Mouse (Mus musculus): ENCODE measurements around the gene Tnfsf10. TPM values are rescaled to one million over a fixed set of nuclear protein-coding genes. Genes with fewer than 3 reads are reported as not detected.
A peak's percentile ranks its signal among the peaks of the same experiment; 100 is the strongest.

The Tnfsf10 gene
- total and polyA plus RNA-seq, 2 experiments from 2014 or later, result 0.38 to 0.76 TPM

GRCm38 (mm10) chr3:27310973-27311372 lies 5.9 kb upstream of the Tnfsf10 start:
- ATAC-seq (no peak), DNase-seq (no peak)
- H3K4me2 ChIP-seq (ENCODE audit: low read depth), result no peak overlapping the region
- H3K9ac ChIP-seq, result no peak overlapping the region
- no peak overlapping the region for H3K27ac ChIP-seq (ENCODE audit: low read depth, low read length)
- H3K36me3 ChIP-seq (ENCODE audit: insufficient read depth), result no peaks in the 10 kb centered on the region
- 87% methylated on average over 7 of the region's 7 CpGs for WGBS
- no peaks in the 10 kb centered on the region for H3K9me3 ChIP-seq (ENCODE audit: low read length)
- H3K27me3 ChIP-seq (ENCODE audit: insufficient read depth, low read length), result no peaks in the 10 kb centered on the region
- TF ChIP-seq CTCF (IDR thresholded peaks at IDR 0.05; ENCODE audit: low read depth), result no peak
- no peak overlapping the region for H3K4me3 ChIP-seq (ENCODE audit: low read depth, low read length)
- H3K4me1 ChIP-seq (ENCODE audit: insufficient read depth), result no peaks in the 10 kb centered on the region

GRCm38 (mm10) chr3:27311475-27311874 lies 5.4 kb upstream of the Tnfsf10 start:
- Histone ChIP-seq H3K27me3 (ENCODE audit: insufficient read depth, low read length) (no peaks in the 10 kb centered on the region), H3K9me3 (ENCODE audit: low read length) (no peaks in the 10 kb centered on the region), H3K9ac (no peak overlapping the region), H3K4me2 (ENCODE audit: low read depth) (no peak overlapping the region), H3K4me3 (ENCODE audit: low read depth, low read length) (no peak overlapping the region), H3K36me3 (ENCODE audit: insufficient read depth) (no peaks in the 10 kb centered on the region), H3K27ac (ENCODE audit: low read depth, low read length) (no peak overlapping the region), H3K4me1 (ENCODE audit: insufficient read depth) (no peaks in the 10 kb centered on the region)
- 95% methylated on average over 4 of the region's 4 CpGs for WGBS
- TF ChIP-seq CTCF (IDR thresholded peaks at IDR 0.05; ENCODE audit: low read depth), result no peak
- no peak for DNase-seq
- no peak for ATAC-seq

GRCm38 (mm10) chr3:27314506-27315164 lies 2.2 kb upstream of the Tnfsf10 start:
- ATAC-seq (no peak), DNase-seq (no peak)
- Histone ChIP-seq H3K4me1 (ENCODE audit: insufficient read depth) (0 out of 2 replicates have a peak, but pooled peaks cover 3% of the 10 kb centered on the region), H3K27ac (ENCODE audit: low read depth, low read length) (no peak overlapping the region), H3K36me3 (ENCODE audit: insufficient read depth) (no peaks in the 10 kb centered on the region), H3K4me2 (ENCODE audit: low read depth) (no peak overlapping the region), H3K9ac (no peak overlapping the region), H3K9me3 (ENCODE audit: low read length) (no peaks in the 10 kb centered on the region), H3K4me3 (ENCODE audit: low read depth, low read length) (no peak overlapping the region), H3K27me3 (ENCODE audit: insufficient read depth, low read length) (no peaks in the 10 kb centered on the region)
- TF ChIP-seq CTCF (IDR thresholded peaks at IDR 0.05; ENCODE audit: low read depth), result no peak
- WGBS, result 74% methylated on average over 2 of the region's 2 CpGs

- TF ChIP-seq CTCF (IDR thresholded peaks at IDR 0.05; ENCODE audit: low read depth), result no peak
- WGBS, result 32% methylated on average over 4 of the region's 4 CpGs
- DNase-seq, result peak; percentile 61
Measured at GRCm38 (mm10) chr3:27317288-27318024, 628 bp downstream of the Tnfsf10 start.

GRCm38 (mm10) chr3:27319650-27320049 lies 2.8 kb downstream of the Tnfsf10 start:
- ATAC-seq (no peak), DNase-seq (no peak)
- no peak for TF ChIP-seq CTCF (IDR thresholded peaks at IDR 0.05; ENCODE audit: low read depth)
- Histone ChIP-seq H3K27me3 (ENCODE audit: insufficient read depth, low read length) (no peaks in the 10 kb centered on the region), H3K4me1 (ENCODE audit: insufficient read depth) (0 out of 2 replicates have a peak, but pooled peaks cover 3% of the 10 kb centered on the region), H3K4me3 (ENCODE audit: low read depth, low read length) (no peak overlapping the region), H3K27ac (ENCODE audit: low read depth, low read length) (no peak overlapping the region), H3K36me3 (ENCODE audit: insufficient read depth) (no peaks in the 10 kb centered on the region), H3K9me3 (ENCODE audit: low read length) (no peaks in the 10 kb centered on the region), H3K9ac (no peak overlapping the region), H3K4me2 (ENCODE audit: low read depth) (no peak overlapping the region)
- WGBS, result no CpG with 5 or more reads among the region's 1 CpGs

More at GRCm38 (mm10) chr3:27317288-27318024, 628 bp downstream of the Tnfsf10 start:
- Histone ChIP-seq H3K4me1 (ENCODE audit: insufficient read depth) (0 out of 2 replicates have a peak, but pooled peaks cover 3% of the 10 kb centered on the region), H3K9ac (no peak overlapping the region), H3K4me2 (ENCODE audit: low read depth) (no peak overlapping the region), H3K9me3 (ENCODE audit: low read length) (no peaks in the 10 kb centered on the region), H3K4me3 (ENCODE audit: low read depth, low read length) (no peak overlapping the region), H3K27ac (ENCODE audit: low read depth, low read length) (no peak overlapping the region), H3K27me3 (ENCODE audit: insufficient read depth, low read length) (no peaks in the 10 kb centered on the region), H3K36me3 (ENCODE audit: insufficient read depth) (no peaks in the 10 kb centered on the region)
- peak; percentile 32; the same call in 1 of the 2 replicates for ATAC-seq

- 0 out of 2 replicates have a peak, but pooled peaks cover 3% of the 10 kb centered on the region for H3K4me1 ChIP-seq (ENCODE audit: insufficient read depth)
- H3K27me3 ChIP-seq (ENCODE audit: insufficient read depth, low read length), result no peaks in the 10 kb centered on the region
- no peak overlapping the region for H3K4me3 ChIP-seq (ENCODE audit: low read depth, low read length)
- ATAC-seq, result peak; percentile 74
- no peak overlapping the region for H3K4me2 ChIP-seq (ENCODE audit: low read depth)
- no peak for TF ChIP-seq CTCF (IDR thresholded peaks at IDR 0.05; ENCODE audit: low read depth)
- no peaks in the 10 kb centered on the region for H3K36me3 ChIP-seq (ENCODE audit: insufficient read depth)
- H3K27ac ChIP-seq (ENCODE audit: low read depth, low read length), result no peak overlapping the region
- DNase-seq, result no peak
- no peaks in the 10 kb centered on the region for H3K9me3 ChIP-seq (ENCODE audit: low read length)
- WGBS, result 76% methylated on average over 9 of the region's 9 CpGs
- H3K9ac ChIP-seq, result no peak overlapping the region
Measured at GRCm38 (mm10) chr3:27320613-27321495, 4.0 kb downstream of the Tnfsf10 start.
